Mouse (Mus musculus) adrenal gland, postnatal 0 days (tissue): ENCODE data around the gene Zfp629. TPM values are rescaled to one million over a fixed set of nuclear protein-coding genes. Genes with fewer than 3 reads are reported as not detected.

Source experiments
- polyA plus RNA-seq: library from polyadenylated mRNA; unstranded; fragments of >200 nt; fragmentation: Nextera tagmentation; extraction: Ambion mirVana; gene quantifications from 2 replicates; pipeline ENCODE4 v1.2.1, GENCODE M21; 2015

The Zfp629 gene
- polyA plus RNA-seq: 4.5 and 5.9 TPM in 2 replicates

GRCm38 (mm10) chr7:127614891-127615843 lies at the start of gene Zfp629:
TSS of gene Zfp629 (minus strand) at chr7:127615797.

GRCm38 (mm10) chr7:127588011-127588871 lies 27.4 kb downstream of the Zfp629 start, which contains the start of the genes Ccdc189 and Rnf40:
TSS of gene Ccdc189 (minus strand) at chr7:127588595.
TSS of gene Rnf40 (plus strand) at chr7:127588767.

GRCm38 (mm10) chr7:127572895-127573471 lies 42.6 kb downstream of the Zfp629 start, which contains the start of gene Phkg2:
TSS of gene Phkg2 (plus strand) at chr7:127573340.

GRCm38 (mm10) chr7:127561340-127561858 lies 54.2 kb downstream of the Zfp629 start, which contains the start of gene Tmem265:
TSS of gene Tmem265 (plus strand) at chr7:127561390.

Other genes with a start within 250 kb of the Zfp629 start
- 5.4 TPM in 2 replicates for gene Zfp747, start 239.7 kb downstream of the Zfp629 start, polyA plus RNA-seq
- 2.4 and 2.6 TPM in 2 replicates for gene 9130019O22Rik, start 228.6 kb downstream of the Zfp629 start, polyA plus RNA-seq
- 4.7 and 5.5 TPM in 2 replicates for gene E430018J23Rik, start 222.2 kb downstream of the Zfp629 start, polyA plus RNA-seq
- gene Zfp764, start 209.0 kb downstream of the Zfp629 start, polyA plus RNA-seq: 3.5 and 4.6 TPM in 2 replicates
- gene Zfp688, start 193.7 kb downstream of the Zfp629 start, polyA plus RNA-seq: 28.5 and 40.1 TPM in 2 replicates
- gene Zfp689, start 166.6 kb downstream of the Zfp629 start, polyA plus RNA-seq: 4.7 and 6.5 TPM in 2 replicates
- gene Prr14, start 156.2 kb downstream of the Zfp629 start, polyA plus RNA-seq: 25.3 and 37.3 TPM in 2 replicates
- gene Fbrs, start 136.6 kb downstream of the Zfp629 start, polyA plus RNA-seq: 10.2 and 12.1 TPM in 2 replicates
- gene Srcap, start 103.8 kb downstream of the Zfp629 start, polyA plus RNA-seq: 23.2 and 30.2 TPM in 2 replicates
- 6.3 and 8.9 TPM in 2 replicates for gene Gm42715, start 96.2 kb downstream of the Zfp629 start, polyA plus RNA-seq
- gene Tmem265, start 54.4 kb downstream of the Zfp629 start, polyA plus RNA-seq: 2.2 and 6.3 TPM in 2 replicates
- gene Phkg2, start 42.5 kb downstream of the Zfp629 start, polyA plus RNA-seq: 32.2 and 45.6 TPM in 2 replicates
- 8.9 and 15.7 TPM in 2 replicates for gene Ccdc189, start 27.2 kb downstream of the Zfp629 start, polyA plus RNA-seq
- 17.1 and 22.9 TPM in 2 replicates for gene Rnf40, start 27.0 kb downstream of the Zfp629 start, polyA plus RNA-seq
- 137 and 174 TPM in 2 replicates for gene Bcl7c, start 93.1 kb upstream of the Zfp629 start, polyA plus RNA-seq
- gene Ctf1, start 96.9 kb upstream of the Zfp629 start, polyA plus RNA-seq: 9.4 and 12.0 TPM in 2 replicates
- 0.06 and 0.10 TPM in 2 replicates for gene Ctf2, start 116.4 kb upstream of the Zfp629 start, polyA plus RNA-seq
- 1.9 and 2.2 TPM in 2 replicates for gene Fbxl19, start 128.7 kb upstream of the Zfp629 start, polyA plus RNA-seq
- 22.4 and 30.3 TPM in 2 replicates for gene Orai3, start 154.0 kb upstream of the Zfp629 start, polyA plus RNA-seq
- 18.0 and 18.3 TPM in 2 replicates for gene Setd1a, start 160.9 kb upstream of the Zfp629 start, polyA plus RNA-seq
- not detected in 2 replicates for gene Gm49388, start 169.8 kb upstream of the Zfp629 start, polyA plus RNA-seq
- 38.2 and 51.3 TPM in 2 replicates for gene Hsd3b7, start 184.8 kb upstream of the Zfp629 start, polyA plus RNA-seq
- gene Stx4a, start 208.5 kb upstream of the Zfp629 start, polyA plus RNA-seq: 36.1 and 40.7 TPM in 2 replicates
- gene Stx1b, start 208.8 kb upstream of the Zfp629 start, polyA plus RNA-seq: 4.0 and 5.3 TPM in 2 replicates